Comparison of ENCODE assay signal across 11 mouse cellular contexts in the genomic region with DNA sequence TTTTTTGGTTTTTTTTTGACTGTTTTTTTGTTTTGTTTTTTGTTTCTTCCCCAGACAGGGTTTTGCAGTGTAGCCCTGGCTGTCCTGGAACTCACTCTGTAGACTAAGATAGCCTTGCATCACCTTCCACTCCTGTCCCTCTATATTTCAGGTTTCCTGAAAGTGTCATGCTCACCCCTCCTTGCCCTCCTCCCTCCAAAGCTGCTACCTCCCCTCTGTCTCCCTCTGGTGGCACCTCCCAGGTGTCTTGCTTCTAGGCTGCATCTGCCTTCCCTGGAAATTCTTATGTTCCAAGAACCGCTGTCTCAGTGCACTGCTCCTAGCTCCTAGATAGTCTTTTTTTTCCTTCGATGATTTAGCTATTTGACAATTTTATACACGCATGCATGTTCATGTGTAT. TPM values are rescaled to one million over a fixed set of nuclear protein-coding genes. Genes with fewer than 3 reads are reported as not detected.
A peak's percentile ranks its signal among the peaks of the same experiment; 100 is the strongest.
DNase-seq lines count a peak whose midpoint lies in the region; ATAC-seq and TF ChIP-seq lines count a peak whose summit lies in the region.
"Had no signal": no experiment of that assay in that cellular context is flagged by ENCODE, and none has a peak within 500 bp of the region (broad histone marks: within the 10 kb centered on the region; RNA-seq: fewer than 3 reads in every experiment).

No protein-coding gene starts in this region.

- no peak for TF ChIP-seq POLR2A in CH12.LX (IDR thresholded peaks at IDR 0.05; ENCODE audit: low read depth, low read length)

- no peak for TF ChIP-seq EP300 in CH12.LX (IDR thresholded peaks at IDR 0.05; ENCODE audit: low read length)

- peak; percentile 22 to 44; a peak in 1 of 4 replicates for ATAC-seq in hematopoietic stem cell, adult 5-6 weeks (replicated peaks in 1 of 2; ENCODE audit: insufficient read depth in 1 of 2, low FRiP score in 2 of 2, low TSS enrichment in 1 of 2, low read depth in 1 of 2, poor library complexity in 2 of 2, severe bottlenecking in 2 of 2)
- ATAC-seq: hindbrain, embryonic 16.5 days had no signal

- no peak overlapping the region for H3K4me3 ChIP-seq in layer of hippocampus, adult 2 months
- no peak overlapping the region for H3K4me3 ChIP-seq in CH12.LX (replicated peaks in 1 of 3; ENCODE audit: low read depth in 2 of 3, low read length in 2 of 3, poor library complexity in 1 of 3)
- H3K4me3 ChIP-seq: neural tube, embryonic 13.5 days had no signal

- TF ChIP-seq RAD21 in CH12.LX (IDR thresholded peaks at IDR 0.05; ENCODE audit: low read depth, low read length): peak; percentile 34

- in situ Hi-C loops in CH12.LX (cut with MboI; ENCODE audit: low pct_ligation_motif_present, low pct_unique_long_range_greater_than_20kb, low sequenced_read_pairs): loop anchor here (5.0 kb wide), 1 partner anchor 36 kb away; no protein-coding TSS in a partner anchor

- H3K4me2 ChIP-seq in CH12.LX (ENCODE audit: insufficient read depth, low read depth, poor library complexity, severe bottlenecking): no peak overlapping the region
- H3K4me2 ChIP-seq: neural tube, embryonic 13.5 days had no signal

- no peaks in the 10 kb centered on the region for H3K9me3 ChIP-seq in CH12.LX (replicated peaks; ENCODE audit: low read length)
- H3K9me3 ChIP-seq: neural tube, embryonic 13.5 days had no signal

- dilution Hi-C loops in CH12.LX (cut with MboI; ENCODE audit: extremely low pct_ligation_motif_present, extremely low pct_unique_long_range_greater_than_20kb, low sequenced_read_pairs): no loop called here

- no peaks in the 10 kb centered on the region; a peak in 1 of 4 replicates for H3K4me1 ChIP-seq in CH12.LX (ENCODE audit: control insufficient read depth in 1 of 2, insufficient read depth in 2 of 2)
- H3K4me1 ChIP-seq: neural tube, embryonic 13.5 days had no signal

- no peaks in the 10 kb centered on the region for H3K79me2 ChIP-seq in CH12.LX (replicated peaks; ENCODE audit: control insufficient read depth, extremely low read depth, insufficient read depth, poor library complexity, severe bottlenecking)

- no peak overlapping the region for H3K27ac ChIP-seq in layer of hippocampus, adult 2 months
- H3K27ac ChIP-seq in CH12.LX (ENCODE audit: insufficient read depth, low read depth): no peak overlapping the region
- H3K27ac ChIP-seq: neural tube, embryonic 13.5 days had no signal

- no peak overlapping the region for H3K9ac ChIP-seq in CH12.LX (ENCODE audit: insufficient read depth, low read depth)
- H3K9ac ChIP-seq: neural tube, embryonic 13.5 days had no signal

- peak; percentile 37 for DNase-seq in adrenal gland, postnatal 14 days
- no peak for DNase-seq in adrenal gland, adult 8-10 months
- no peak for DNase-seq in layer of hippocampus, adult 2 months (ENCODE audit: low spot score in 2 of 2)
- DNase-seq in layer of hippocampus, adult 9-10 months (ENCODE audit: low spot score): no peak
- no peak for DNase-seq in CH12.LX (ENCODE audit: extremely low read depth)
- no peak for DNase-seq in layer of hippocampus, adult 9-11 months
- no peak for DNase-seq in spleen, adult 18-20 months
- DNase-seq: cerebellum, adult 11-12 months had no signal

- peaks cover 10 to 20% of the 10 kb centered on the region in 2 experiments for H3K36me3 ChIP-seq in CH12.LX (replicated peaks in 1 of 2; ENCODE audit: control insufficient read depth in 1 of 2, insufficient read depth in 1 of 2, low read length in 1 of 2)

- H3K27me3 ChIP-seq in CH12.LX (replicated peaks): no peaks in the 10 kb centered on the region
- H3K27me3 ChIP-seq: neural tube, embryonic 13.5 days had no signal

- TF ChIP-seq CTCF in layer of hippocampus, adult 2 months (conservative IDR thresholded peaks at IDR 0.05): peak; percentile 61
- TF ChIP-seq CTCF in CH12.LX (conservative IDR thresholded peaks at IDR 0.05 in 1 of 2, IDR thresholded peaks at IDR 0.05 in 1 of 2; ENCODE audit: low read depth in 2 of 2, low read length in 2 of 2): peak; percentile 20 to 72; a peak in 2 of 4 replicates

TF ChIP-seq in CH12.LX, 34 proteins besides CTCF, POLR2A, EP300 and RAD21:
- TF ChIP-seq ZMIZ1 (IDR thresholded peaks at IDR 0.05; ENCODE audit: low read depth, low read length) (no peak), MYC (IDR thresholded peaks at IDR 0.05; ENCODE audit: low read depth, low read length) (0 out of 2 replicates have a peak, but pooled peaks have one; percentile 29), ZKSCAN1 (IDR thresholded peaks at IDR 0.05; ENCODE audit: borderline replicate concordance, low read depth, low read length) (no peak), SMC3 (IDR thresholded peaks at IDR 0.05; ENCODE audit: low read depth, low read length) (peak; percentile 68), JUN (IDR thresholded peaks at IDR 0.05; ENCODE audit: insufficient read depth, low read depth, low read length) (no peak), CHD1 (IDR thresholded peaks at IDR 0.05; ENCODE audit: low read depth, low read length) (no peak), ZNF384 (IDR thresholded peaks at IDR 0.05; ENCODE audit: low read depth, low read length) (no peak), USF2 (conservative IDR thresholded peaks at IDR 0.05; ENCODE audit: low read depth, low read length) (no peak), MAZ (IDR thresholded peaks at IDR 0.05; ENCODE audit: low read depth, low read length) (peak; percentile 65; the same call in 1 of the 2 replicates)

RNA-seq across cellular contexts. Expression of a gene that starts 11.9 kb away (rescaled TPM):
- 806 and 848 TPM in 2 replicates for total RNA-seq in adrenal gland, postnatal 14 days (2021)
- 100 to 1,000 TPM; 448 to 514 (median 510) TPM for total RNA-seq in adrenal gland, adult 8-10 months (2022)
- total RNA-seq in layer of hippocampus, adult 2 months (2021): 100 to 1,000 TPM; 478 to 491 TPM
- total RNA-seq in CH12.LX (2012; rRNA removed) (2,835 and 3,525 TPM in 2 replicates), CH12.LX (2014; rRNA removed) (5,060 and 5,084 TPM in 2 replicates)
- 4,957 and 5,324 TPM in 2 replicates for polyA plus RNA-seq in CH12.LX (2012; ENCODE audit: insufficient read length, low read depth)
- total RNA-seq in hematopoietic stem cell, adult 5-6 weeks (2017): 5,153 and 6,011 TPM in 2 replicates

RNA-seq across cellular contexts. Expression of a gene that starts 44.0 kb away (rescaled TPM):
- 28.8 and 30.3 TPM in 2 replicates for total RNA-seq in adrenal gland, postnatal 14 days (2021)
- total RNA-seq in adrenal gland, adult 8-10 months (2022): 10 to 100 TPM; 36.8 to 47.2 (median 42.3) TPM
- 10 to 100 TPM; 49.0 to 54.7 TPM for total RNA-seq in layer of hippocampus, adult 2 months (2021)
- total RNA-seq in CH12.LX (2012; rRNA removed): 6.6 and 7.1 TPM in 2 replicates
- total RNA-seq in CH12.LX (2014; rRNA removed): 23.2 and 24.2 TPM in 2 replicates
- 16.8 and 20.8 TPM in 2 replicates for polyA plus RNA-seq in CH12.LX (2012; ENCODE audit: insufficient read length, low read depth)
- total RNA-seq in hematopoietic stem cell, adult 5-6 weeks (2017): 11.5 and 11.8 TPM in 2 replicates

RNA-seq across cellular contexts. Expression of a gene that starts 44.3 kb away (rescaled TPM):
- 13.7 and 13.8 TPM in 2 replicates for total RNA-seq in adrenal gland, postnatal 14 days (2021)
- total RNA-seq in adrenal gland, adult 8-10 months (2022): 10 to 100 TPM; 13.1 to 16.3 (median 14.6) TPM
- 10 to 100 TPM; 19.5 to 20.6 TPM for total RNA-seq in layer of hippocampus, adult 2 months (2021)
- total RNA-seq in CH12.LX (2012; rRNA removed) (21.2 and 25.1 TPM in 2 replicates), CH12.LX (2014; rRNA removed) (19.8 and 21.3 TPM in 2 replicates)
- 31.3 and 31.5 TPM in 2 replicates for polyA plus RNA-seq in CH12.LX (2012; ENCODE audit: insufficient read length, low read depth)
- 10.0 and 15.0 TPM in 2 replicates for total RNA-seq in hematopoietic stem cell, adult 5-6 weeks (2017)
